Mouse (Mus musculus) neural tube, embryonic 12.5 days (tissue): ENCODE results near the gene Gm266. TPM values are rescaled to one million over a fixed set of nuclear protein-coding genes. Genes with fewer than 3 reads are reported as not detected.

ENCODE experiments used
- ATAC-seq: fragments of 200-750 bp; cut with Nextera tagmentation; 2 replicates; pipeline ENCODE4 v1.8.0; 2017; ENCODE audit warnings: low read depth, mild to moderate bottlenecking, moderate TSS enrichment, moderate library complexity; ENCODE audit not compliant: low FRiP score
- H3K27ac ChIP-seq: fragments of 300-500 bp; sonication (generic); 2 replicates; pipeline ENCODE4 v1.5.1; 2016
- H3K27me3 ChIP-seq: fragments of 300-500 bp; sonication (generic); replicated peaks from 2 replicates; pipeline ENCODE4 v1.6.1; 2016; ENCODE audit warnings: mild to moderate bottlenecking
- H3K36me3 ChIP-seq: fragments of 300-500 bp; sonication (generic); 2 replicates; pipeline ENCODE4 v1.6.1; 2016; ENCODE audit warnings: mild to moderate bottlenecking
- H3K4me1 ChIP-seq: fragments of 300-500 bp; sonication (generic); 2 replicates; pipeline ENCODE4 v1.6.1; 2016
- H3K4me2 ChIP-seq: fragments of 300-500 bp; sonication (generic); replicated peaks from 2 replicates; pipeline ENCODE4 v1.6.1; 2016; ENCODE audit warnings: mild to moderate bottlenecking
- H3K4me3 ChIP-seq: fragments of 300-500 bp; sonication (generic); 2 replicates; pipeline ENCODE4 v1.5.1; 2016
- H3K9ac ChIP-seq: fragments of 300-500 bp; sonication (generic); 2 replicates; pipeline ENCODE4 v1.6.1; 2016; ENCODE audit warnings: mild to moderate bottlenecking
- H3K9me3 ChIP-seq: fragments of 300-500 bp; sonication (generic); 2 replicates; pipeline ENCODE4 v1.6.1; 2016; ENCODE audit warnings: mild to moderate bottlenecking
- WGBS: fragments of 180-500 bp; shearing (Covaris S2); methylation state at CpG from one replicate; pipeline ENCODE4 v1.1.7; 2016; 5-methylcytosine and 5-hydroxymethylcytosine counted together
- polyA plus RNA-seq: library from polyadenylated mRNA; unstranded; fragments of >200 nt; fragmentation: Nextera tagmentation; extraction: Ambion mirVana; gene quantifications from 2 replicates; pipeline ENCODE4 v1.2.1, GENCODE M21; 2016

The Gm266 gene
- polyA plus RNA-seq, 1 experiment from 2014 or later, result 2.5 TPM

GRCm38 (mm10) chr12:111471119-111471518, 14.5 kb downstream of the Gm266 start:
- no peak overlapping the region for H3K27ac ChIP-seq
- WGBS, result 66% methylated on average over 1 of the region's 1 CpGs
- no peaks in the 10 kb centered on the region for H3K27me3 ChIP-seq
- no peaks in the 10 kb centered on the region for H3K36me3 ChIP-seq
- H3K9ac ChIP-seq, result no peak overlapping the region
- H3K9me3 ChIP-seq, result no peaks in the 10 kb centered on the region
- H3K4me3 ChIP-seq, result no peak overlapping the region
- no peak for ATAC-seq
- H3K4me2 ChIP-seq, result no peak overlapping the region
- H3K4me1 ChIP-seq, result peaks cover 6% of the 10 kb centered on the region; the same call in 1 of the 2 replicates

- Histone ChIP-seq H3K9ac (no peak overlapping the region), H3K36me3 (no peaks in the 10 kb centered on the region), H3K4me1 (0 out of 2 replicates have a peak, but pooled peaks cover 2% of the 10 kb centered on the region), H3K4me3 (no peak overlapping the region), H3K27ac (no peak overlapping the region), H3K9me3 (no peaks in the 10 kb centered on the region), H3K27me3 (no peaks in the 10 kb centered on the region), H3K4me2 (no peak overlapping the region)
- 15% methylated on average over 8 of the region's 8 CpGs for WGBS
- ATAC-seq, result no peak
Measured at GRCm38 (mm10) chr12:111469507-111469906, 16.1 kb downstream of the Gm266 start.

- no peaks in the 10 kb centered on the region for H3K36me3 ChIP-seq
- H3K27ac ChIP-seq, result no peak overlapping the region
- H3K27me3 ChIP-seq, result no peaks in the 10 kb centered on the region
- H3K4me3 ChIP-seq, result no peak overlapping the region
- H3K9me3 ChIP-seq, result no peaks in the 10 kb centered on the region
- ATAC-seq, result no peak
- no peak overlapping the region for H3K9ac ChIP-seq
- H3K4me1 ChIP-seq, result no peaks in the 10 kb centered on the region
- 57% methylated on average over 7 of the region's 7 CpGs for WGBS
- no peak overlapping the region for H3K4me2 ChIP-seq
Measured at GRCm38 (mm10) chr12:111468206-111468605, 17.4 kb downstream of the Gm266 start.

GRCm38 (mm10) chr12:111466369-111466768, 19.3 kb downstream of the Gm266 start:
- H3K9ac ChIP-seq, result no peak overlapping the region
- WGBS, result 97% methylated on average over 3 of the region's 3 CpGs
- no peak overlapping the region for H3K27ac ChIP-seq
- H3K27me3 ChIP-seq, result peaks cover 4% of the 10 kb centered on the region; the same call in 1 of the 2 replicates
- H3K9me3 ChIP-seq, result no peaks in the 10 kb centered on the region
- H3K4me3 ChIP-seq, result no peak overlapping the region
- H3K4me1 ChIP-seq, result no peaks in the 10 kb centered on the region
- no peak for ATAC-seq
- H3K36me3 ChIP-seq, result no peaks in the 10 kb centered on the region
- no peak overlapping the region for H3K4me2 ChIP-seq

- ATAC-seq, result no peak
- peaks cover 12% of the 10 kb centered on the region for H3K27me3 ChIP-seq
- H3K27ac ChIP-seq, result no peak overlapping the region
- no peaks in the 10 kb centered on the region for H3K36me3 ChIP-seq
- WGBS, result 82% methylated on average over 7 of the region's 7 CpGs
- no peak overlapping the region for H3K9ac ChIP-seq
- H3K4me1 ChIP-seq, result no peaks in the 10 kb centered on the region
- no peak overlapping the region for H3K4me2 ChIP-seq
- H3K4me3 ChIP-seq, result no peak overlapping the region
- H3K9me3 ChIP-seq, result no peaks in the 10 kb centered on the region
Measured at GRCm38 (mm10) chr12:111463570-111463969, 22.1 kb downstream of the Gm266 start.

GRCm38 (mm10) chr12:111457742-111458141, 27.9 kb downstream of the Gm266 start:
- WGBS, result 81% methylated on average over 1 of the region's 1 CpGs
- peaks cover 36% of the 10 kb centered on the region for H3K27me3 ChIP-seq

GRCm38 (mm10) chr12:111455860-111456259, 29.8 kb downstream of the Gm266 start:
- peaks cover 47% of the 10 kb centered on the region for H3K27me3 ChIP-seq
- no peak overlapping the region for H3K27ac ChIP-seq
- no peak overlapping the region for H3K4me3 ChIP-seq
- ATAC-seq, result no peak
- no peaks in the 10 kb centered on the region for H3K36me3 ChIP-seq
- H3K4me2 ChIP-seq, result no peak overlapping the region
- no peak overlapping the region for H3K9ac ChIP-seq
- no peaks in the 10 kb centered on the region for H3K9me3 ChIP-seq
- H3K4me1 ChIP-seq, result no peaks in the 10 kb centered on the region
- WGBS, result 61% methylated on average over 8 of the region's 8 CpGs

More at GRCm38 (mm10) chr12:111457742-111458141, 27.9 kb downstream of the Gm266 start:
- Histone ChIP-seq H3K27ac (no peak overlapping the region), H3K9me3 (no peaks in the 10 kb centered on the region), H3K4me2 (no peak overlapping the region), H3K36me3 (no peaks in the 10 kb centered on the region), H3K9ac (no peak overlapping the region), H3K4me1 (no peaks in the 10 kb centered on the region), H3K4me3 (no peak overlapping the region)
- ATAC-seq, result no peak

- Histone ChIP-seq H3K27me3 (peaks cover 52% of the 10 kb centered on the region), H3K9me3 (no peaks in the 10 kb centered on the region), H3K4me1 (no peaks in the 10 kb centered on the region), H3K4me2 (no peak overlapping the region), H3K9ac (no peak overlapping the region), H3K36me3 (no peaks in the 10 kb centered on the region), H3K27ac (no peak overlapping the region), H3K4me3 (no peak overlapping the region)
- no peak for ATAC-seq
- WGBS, result 73% methylated on average over 12 of the region's 12 CpGs
Measured at GRCm38 (mm10) chr12:111455311-111455846, 30.2 kb downstream of the Gm266 start.

GRCm38 (mm10) chr12:111454543-111455280, 30.9 kb downstream of the Gm266 start:
- no peaks in the 10 kb centered on the region for H3K4me1 ChIP-seq
- H3K4me2 ChIP-seq, result no peak overlapping the region
- WGBS, result 71% methylated on average over 10 of the region's 10 CpGs
- no peaks in the 10 kb centered on the region for H3K36me3 ChIP-seq
- H3K9me3 ChIP-seq, result no peaks in the 10 kb centered on the region
- no peak overlapping the region for H3K9ac ChIP-seq
- H3K27ac ChIP-seq, result no peak overlapping the region
- no peak overlapping the region for H3K4me3 ChIP-seq
- H3K27me3 ChIP-seq, result peaks cover 53% of the 10 kb centered on the region
- no peak for ATAC-seq

- ATAC-seq, result no peak
- Histone ChIP-seq H3K27ac (no peak overlapping the region), H3K9ac (no peak overlapping the region), H3K36me3 (no peaks in the 10 kb centered on the region), H3K27me3 (peaks cover 58% of the 10 kb centered on the region), H3K9me3 (no peaks in the 10 kb centered on the region), H3K4me3 (no peak overlapping the region), H3K4me1 (no peaks in the 10 kb centered on the region), H3K4me2 (no peak overlapping the region)
- 38% methylated on average over 4 of the region's 4 CpGs for WGBS
Measured at GRCm38 (mm10) chr12:111454021-111454420, 31.6 kb downstream of the Gm266 start.

GRCm38 (mm10) chr12:111451561-111451960, 34.1 kb downstream of the Gm266 start:
- no peak overlapping the region for H3K4me2 ChIP-seq
- 80% methylated on average over 7 of the region's 7 CpGs for WGBS
- no peak overlapping the region for H3K9ac ChIP-seq
- H3K4me1 ChIP-seq, result no peaks in the 10 kb centered on the region
- H3K27me3 ChIP-seq, result peaks cover 72% of the 10 kb centered on the region
- no peaks in the 10 kb centered on the region for H3K9me3 ChIP-seq
- H3K4me3 ChIP-seq, result no peak overlapping the region
- ATAC-seq, result no peak
- H3K36me3 ChIP-seq, result no peaks in the 10 kb centered on the region
- H3K27ac ChIP-seq, result no peak overlapping the region

GRCm38 (mm10) chr12:111450359-111450758, 35.3 kb downstream of the Gm266 start:
- ATAC-seq, result no peak
- WGBS, result 39% methylated on average over 6 of the region's 6 CpGs
- Histone ChIP-seq H3K9ac (no peak overlapping the region), H3K4me2 (no peak overlapping the region), H3K4me1 (peaks cover 5% of the 10 kb centered on the region), H3K36me3 (no peaks in the 10 kb centered on the region), H3K9me3 (no peaks in the 10 kb centered on the region), H3K4me3 (no peak overlapping the region), H3K27ac (no peak overlapping the region), H3K27me3 (peaks cover 82% of the 10 kb centered on the region)
